Mouse (Mus musculus) kidney, adult 11 months (tissue): ENCODE results near the gene 4930412O13Rik.
A peak's percentile ranks its signal among the peaks of the same experiment; 100 is the strongest.

ENCODE experiments used
- DNase-seq: peaks from one replicate; pipeline ENCODE4 v3.0.0; 2022

The 4930412O13Rik gene

GRCm38 (mm10) chr2:9881051-9881591 lies at the start of gene 4930412O13Rik:
Gene 4930412O13Rik (plus strand): TSS chr2:9881252.
- no peak for DNase-seq

GRCm38 (mm10) chr2:9833712-9834111 lies 47.3 kb upstream of the 4930412O13Rik start:
- no peak for DNase-seq

GRCm38 (mm10) chr2:9835195-9835594 lies 45.9 kb upstream of the 4930412O13Rik start:
- no peak for DNase-seq

- DNase-seq, result no peak
Measured at GRCm38 (mm10) chr2:9852851-9853576, 28.0 kb upstream of the 4930412O13Rik start.

- DNase-seq, result no peak
Measured at GRCm38 (mm10) chr2:9855861-9856260, 25.2 kb upstream of the 4930412O13Rik start.

GRCm38 (mm10) chr2:9860698-9861097 lies 20.4 kb upstream of the 4930412O13Rik start:
- no peak for DNase-seq

- no peak for DNase-seq
Measured at GRCm38 (mm10) chr2:9867092-9867825, 13.8 kb upstream of the 4930412O13Rik start.

GRCm38 (mm10) chr2:9871141-9871716 lies 9.8 kb upstream of the 4930412O13Rik start:
- DNase-seq, result no peak

GRCm38 (mm10) chr2:9871798-9872197 lies 9.3 kb upstream of the 4930412O13Rik start:
- DNase-seq, result no peak

GRCm38 (mm10) chr2:9872682-9873081 lies 8.4 kb upstream of the 4930412O13Rik start:
- DNase-seq, result no peak

- DNase-seq, result no peak
Measured at GRCm38 (mm10) chr2:9873757-9874156, 7.3 kb upstream of the 4930412O13Rik start.

- DNase-seq, result no peak
Measured at GRCm38 (mm10) chr2:9874467-9875219, 6.4 kb upstream of the 4930412O13Rik start.

- DNase-seq, result no peak
Measured at GRCm38 (mm10) chr2:9875220-9875619, 5.8 kb upstream of the 4930412O13Rik start.

GRCm38 (mm10) chr2:9875676-9876357 lies 5.2 kb upstream of the 4930412O13Rik start:
- DNase-seq, result no peak

- DNase-seq, result no peak
Measured at GRCm38 (mm10) chr2:9876621-9877325, 4.3 kb upstream of the 4930412O13Rik start.

- DNase-seq, result no peak
Measured at GRCm38 (mm10) chr2:9877326-9877690, 3.7 kb upstream of the 4930412O13Rik start.

GRCm38 (mm10) chr2:9877966-9878563 lies 3.0 kb upstream of the 4930412O13Rik start:
- DNase-seq, result no peak

- DNase-seq, result peak; percentile 57
Measured at GRCm38 (mm10) chr2:9878564-9879081, 2.4 kb upstream of the 4930412O13Rik start.

GRCm38 (mm10) chr2:9879092-9879491 lies 2.0 kb upstream of the 4930412O13Rik start:
- DNase-seq, result no peak

- DNase-seq, result peak; percentile 89
Measured at GRCm38 (mm10) chr2:9879493-9879892, 1.6 kb upstream of the 4930412O13Rik start.

GRCm38 (mm10) chr2:9880271-9880670 lies 781 bp upstream of the 4930412O13Rik start:
- DNase-seq, result no peak
